11 mouse cellular contexts compared by ENCODE assay signal in genomic region chr10:17202556-17203415, GRCm38 (mm10).
DNase-seq lines count a peak whose midpoint lies in the region; ATAC-seq and TF ChIP-seq lines count a peak whose summit lies in the region.
"Had no signal": no experiment of that assay in that cellular context is flagged by ENCODE, and none has a peak within 500 bp of the region (broad histone marks: within the 10 kb centered on the region; RNA-seq: fewer than 3 reads in every experiment).

No protein-coding gene starts in this region.

- intact Hi-C loops in gastrocnemius, adult 2 months (cut with DNase I), result no loop called here

- TF ChIP-seq CTCF in lung, embryonic 14.5 days (IDR thresholded peaks at IDR 0.05; ENCODE audit: low read depth), result no peak
- TF ChIP-seq CTCF in gastrocnemius, adult 2 months (IDR thresholded peaks at IDR 0.05), result no peak
- TF ChIP-seq CTCF in liver, postnatal 0 days (IDR thresholded peaks at IDR 0.05; ENCODE audit: low read depth), result no peak

- H3K9me3 ChIP-seq in lung, embryonic 14.5 days (ENCODE audit: low read depth, low read length), result no peaks in the 10 kb centered on the region
- H3K9me3 ChIP-seq in hindbrain, embryonic 14.5 days (ENCODE audit: control insufficient read depth, low read length), result no peaks in the 10 kb centered on the region
- H3K9me3 ChIP-seq in neural tube, embryonic 12.5 days, result no peaks in the 10 kb centered on the region
- no peaks in the 10 kb centered on the region for H3K9me3 ChIP-seq in liver, postnatal 0 days (ENCODE audit: low read length)

- no peaks in the 10 kb centered on the region for H3K36me3 ChIP-seq in lung, embryonic 14.5 days (ENCODE audit: insufficient read depth)
- H3K36me3 ChIP-seq in hindbrain, embryonic 14.5 days (replicated peaks; ENCODE audit: control insufficient read depth, insufficient read depth), result no peaks in the 10 kb centered on the region
- no peaks in the 10 kb centered on the region for H3K36me3 ChIP-seq in neural tube, embryonic 12.5 days
- no peaks in the 10 kb centered on the region for H3K36me3 ChIP-seq in liver, postnatal 0 days (replicated peaks; ENCODE audit: insufficient read depth, low read length)

- no peak overlapping the region for H3K9ac ChIP-seq in lung, embryonic 14.5 days
- H3K9ac ChIP-seq in hindbrain, embryonic 14.5 days, result peak overlapping the region; percentile 34; the same call in 1 of the 2 replicates
- H3K9ac ChIP-seq in neural tube, embryonic 12.5 days, result no peak overlapping the region
- no peak overlapping the region for H3K9ac ChIP-seq in liver, postnatal 0 days (replicated peaks)

- no peak for TF ChIP-seq EP300 in liver, postnatal 0 days (IDR thresholded peaks at IDR 0.05; ENCODE audit: low read depth)

- H3K27ac ChIP-seq in lung, embryonic 14.5 days (ENCODE audit: low read depth), result no peak overlapping the region
- peak overlapping the region; percentile 71 for H3K27ac ChIP-seq in hindbrain, embryonic 14.5 days
- H3K27ac ChIP-seq in neural tube, embryonic 12.5 days, result peak overlapping the region; percentile 1; the same call in 1 of the 2 replicates
- H3K27ac ChIP-seq in gastrocnemius, adult 2 months, result no peak overlapping the region
- no peak overlapping the region for H3K27ac ChIP-seq in liver, postnatal 0 days (ENCODE audit: low read depth)

- no peaks in the 10 kb centered on the region for H3K4me1 ChIP-seq in lung, embryonic 14.5 days (ENCODE audit: insufficient read depth)
- 0 out of 2 replicates have a peak, but pooled peaks cover 12% of the 10 kb centered on the region for H3K4me1 ChIP-seq in hindbrain, embryonic 14.5 days (replicated peaks; ENCODE audit: control insufficient read depth, insufficient read depth, low read length)
- H3K4me1 ChIP-seq in neural tube, embryonic 12.5 days, result 0 out of 2 replicates have a peak, but pooled peaks cover 7% of the 10 kb centered on the region
- peaks cover 3% of the 10 kb centered on the region; the same call in 1 of the 2 replicates for H3K4me1 ChIP-seq in liver, postnatal 0 days (ENCODE audit: insufficient read depth)

- peak; percentile 63 for DNase-seq in lung, embryonic 14.5 days
- no peak for DNase-seq in lung, adult 18-20 months
- peak; percentile 75 for DNase-seq in embryo, embryonic 10.5 days (ENCODE audit: low spot score)
- peak; percentile 61 for DNase-seq in hindbrain, embryonic 14.5 days (ENCODE audit: low spot score)
- no peak for DNase-seq in kidney, postnatal 10 days
- DNase-seq in gastrocnemius, adult 2 months, result no peak
- DNase-seq in liver, postnatal 0 days, result no peak
- DNase-seq: adrenal gland, postnatal 36 days had no signal

- no peaks in the 10 kb centered on the region for H3K27me3 ChIP-seq in lung, embryonic 14.5 days (ENCODE audit: insufficient read depth, low read length)
- no peaks in the 10 kb centered on the region for H3K27me3 ChIP-seq in hindbrain, embryonic 14.5 days (ENCODE audit: control insufficient read depth, insufficient read depth, low read length)
- H3K27me3 ChIP-seq in neural tube, embryonic 12.5 days (replicated peaks), result no peaks in the 10 kb centered on the region
- no peaks in the 10 kb centered on the region for H3K27me3 ChIP-seq in liver, postnatal 0 days (ENCODE audit: insufficient read depth, low read length)
- H3K27me3 ChIP-seq: CH12.LX had no signal

- H3K4me3 ChIP-seq in lung, embryonic 14.5 days (ENCODE audit: low read depth, low read length), result no peak overlapping the region
- no peak overlapping the region for H3K4me3 ChIP-seq in hindbrain, embryonic 14.5 days (replicated peaks; ENCODE audit: low read length)
- no peak overlapping the region for H3K4me3 ChIP-seq in neural tube, embryonic 12.5 days
- H3K4me3 ChIP-seq in gastrocnemius, adult 2 months, result no peak overlapping the region
- H3K4me3 ChIP-seq in liver, postnatal 0 days (ENCODE audit: low read depth, low read length), result no peak overlapping the region
- H3K4me3 ChIP-seq: erythroblast, embryonic 14.5 days had no signal

- no peak overlapping the region for H3K4me2 ChIP-seq in lung, embryonic 14.5 days
- no peak overlapping the region; the same call in 1 of the 2 replicates for H3K4me2 ChIP-seq in hindbrain, embryonic 14.5 days (replicated peaks)
- no peak overlapping the region for H3K4me2 ChIP-seq in neural tube, embryonic 12.5 days (replicated peaks)
- H3K4me2 ChIP-seq in liver, postnatal 0 days (ENCODE audit: low read depth, low read length), result no peak overlapping the region

- 14% methylated on average over 4 of the region's 4 CpGs for WGBS in lung, embryonic 14.5 days
- 8% methylated on average over 4 of the region's 4 CpGs for WGBS in hindbrain, embryonic 14.5 days
- WGBS in neural tube, embryonic 12.5 days, result 5% methylated on average over 4 of the region's 4 CpGs
- 61% methylated on average over 4 of the region's 4 CpGs for WGBS in liver, postnatal 0 days (ENCODE audit: insufficient replicate concordance)

- no peak; the same call in 1 of the 2 replicates for ATAC-seq in lung, embryonic 14.5 days (ENCODE audit: insufficient read depth)
- ATAC-seq in hindbrain, embryonic 14.5 days (ENCODE audit: low FRiP score), result peak; percentile 75; the same call in 1 of the 2 replicates
- ATAC-seq in neural tube, embryonic 12.5 days (ENCODE audit: low FRiP score, low read depth), result peak; percentile 89
- no peak for ATAC-seq in liver, postnatal 0 days

Comparison
In these comparisons a context has a peak if more than half of its experiments do, and no peak if none do; other contexts are left out.
1. DNase-seq: peak in lung, embryonic 14.5 days (single experiment), embryo, embryonic 10.5 days (single experiment) and hindbrain, embryonic 14.5 days (single experiment); none in lung, adult 18-20 months (0 of 2), kidney, postnatal 10 days (single experiment), gastrocnemius, adult 2 months (single experiment) and liver, postnatal 0 days (single experiment).
2. ATAC-seq: peak in hindbrain, embryonic 14.5 days (single experiment) and neural tube, embryonic 12.5 days (single experiment); none in lung, embryonic 14.5 days (single experiment) and liver, postnatal 0 days (single experiment).
3. H3K27ac ChIP-seq: peak in hindbrain, embryonic 14.5 days (single experiment) and neural tube, embryonic 12.5 days (single experiment); none in lung, embryonic 14.5 days (single experiment), gastrocnemius, adult 2 months (single experiment) and liver, postnatal 0 days (single experiment).